Mouse (Mus musculus) C2C12 (cell line): Measurements from ENCODE around the gene Mia.

Experiments used
- CEBPB ChIP-seq: IDR thresholded peaks from one replicate; pipeline ENCODE4 v1.6.1; 2011; ENCODE audit warnings: low read depth, mild to moderate bottlenecking, control low read depth, moderate library complexity
- CTCF ChIP-seq: IDR thresholded peaks from one replicate; pipeline ENCODE4 v1.5.1; 2011; ENCODE audit not compliant: control insufficient read depth, insufficient read depth, insufficient read length
- FOSL1 ChIP-seq: IDR thresholded peaks from one replicate; pipeline ENCODE4 v1.8.0; 2011; ENCODE audit warnings: mild to moderate bottlenecking, low read length; ENCODE audit not compliant: poor library complexity, insufficient read depth, severe bottlenecking
- MYOD1 ChIP-seq: IDR thresholded peaks from one replicate; pipeline ENCODE4 v1.6.1; 2011; ENCODE audit warnings: low read depth; ENCODE audit not compliant: control insufficient read depth, insufficient read length
- MYOG ChIP-seq: IDR thresholded peaks from one replicate; pipeline ENCODE4 v1.6.1; 2011; ENCODE audit not compliant: control insufficient read depth, insufficient read length; ENCODE audit errors: extremely low read depth
- USF1 ChIP-seq: IDR thresholded peaks from one replicate; pipeline ENCODE4 v1.6.1; 2011; ENCODE audit warnings: low read depth, mild to moderate bottlenecking, control low read depth, moderate library complexity

GRCm38 (mm10) chr7:27218586-27218985 is 37.6 kb upstream of the Mia start:
- TF ChIP-seq CEBPB, result no peak
- no peak for TF ChIP-seq MYOG
- no peak for TF ChIP-seq FOSL1
- TF ChIP-seq MYOD1, result no peak
- no peak for TF ChIP-seq CTCF
- no peak for TF ChIP-seq USF1
